Mouse (Mus musculus): ENCODE measurements around the gene Calcr.
"Not testable (repeated sequence)": the region's sequence is repeated elsewhere in the genome, so short reads cannot be mapped to it uniquely, and the experiment has no call there.

Gene Calcr

GRCm38 (mm10) chr6:3764230-3764764 is at the start of gene Calcr:
Calcr (minus strand) TSS chr6:3764714.
- DNase-seq (ENCODE audit: low read depth, low spot score), result no peak
- Histone ChIP-seq H3K36me3 (ENCODE audit: control insufficient read depth, insufficient read depth, low read length, poor library complexity, severe bottlenecking) (no peaks in the 10 kb centered on the region), H3K27me3 (ENCODE audit: control insufficient read depth, insufficient read depth, low read length, poor library complexity, severe bottlenecking) (no peaks in the 10 kb centered on the region)

GRCm38 (mm10) chr6:3767485-3767884 is 3.0 kb upstream of the Calcr start:
- Histone ChIP-seq H3K27me3 (ENCODE audit: control insufficient read depth, insufficient read depth, low read length, poor library complexity, severe bottlenecking) (no peaks in the 10 kb centered on the region), H3K36me3 (ENCODE audit: control insufficient read depth, insufficient read depth, low read length, poor library complexity, severe bottlenecking) (no peaks in the 10 kb centered on the region)
- no peak for DNase-seq (ENCODE audit: low read depth, low spot score)

- Histone ChIP-seq H3K27me3 (ENCODE audit: control insufficient read depth, insufficient read depth, low read length, poor library complexity, severe bottlenecking) (no peaks in the 10 kb centered on the region), H3K36me3 (ENCODE audit: control insufficient read depth, insufficient read depth, low read length, poor library complexity, severe bottlenecking) (no peaks in the 10 kb centered on the region)
- no peak for DNase-seq (ENCODE audit: low read depth, low spot score)
These were observed 1.1 kb downstream of the Calcr start for GRCm38 (mm10) chr6:3763171-3763967.

GRCm38 (mm10) chr6:3751576-3751975 is 12.9 kb downstream of the Calcr start:
- no peaks in the 10 kb centered on the region for H3K36me3 ChIP-seq (ENCODE audit: control insufficient read depth, insufficient read depth, low read length, poor library complexity, severe bottlenecking)
- DNase-seq (ENCODE audit: low read depth, low spot score), result no peak
- H3K27me3 ChIP-seq (ENCODE audit: control insufficient read depth, insufficient read depth, low read length, poor library complexity, severe bottlenecking), result no peaks in the 10 kb centered on the region

GRCm38 (mm10) chr6:3749624-3750023 is 14.9 kb downstream of the Calcr start:
- H3K27me3 ChIP-seq (ENCODE audit: control insufficient read depth, insufficient read depth, low read length, poor library complexity, severe bottlenecking), result no peaks in the 10 kb centered on the region
- no peaks in the 10 kb centered on the region for H3K36me3 ChIP-seq (ENCODE audit: control insufficient read depth, insufficient read depth, low read length, poor library complexity, severe bottlenecking)
- no peak for DNase-seq (ENCODE audit: low read depth, low spot score)

GRCm38 (mm10) chr6:3745546-3745945 is 19.0 kb downstream of the Calcr start:
- Histone ChIP-seq H3K27me3 (ENCODE audit: control insufficient read depth, insufficient read depth, low read length, poor library complexity, severe bottlenecking) (no peaks in the 10 kb centered on the region), H3K36me3 (ENCODE audit: control insufficient read depth, insufficient read depth, low read length, poor library complexity, severe bottlenecking) (no peaks in the 10 kb centered on the region)
- DNase-seq (ENCODE audit: low read depth, low spot score), result no peak

- Histone ChIP-seq H3K36me3 (ENCODE audit: control insufficient read depth, insufficient read depth, low read length, poor library complexity, severe bottlenecking) (no peaks in the 10 kb centered on the region), H3K27me3 (ENCODE audit: control insufficient read depth, insufficient read depth, low read length, poor library complexity, severe bottlenecking) (no peaks in the 10 kb centered on the region)
- no peak for DNase-seq (ENCODE audit: low read depth, low spot score)
These were observed 22.4 kb downstream of the Calcr start for GRCm38 (mm10) chr6:3741996-3742713.

GRCm38 (mm10) chr6:3741296-3741695 is 23.2 kb downstream of the Calcr start:
- DNase-seq (ENCODE audit: low read depth, low spot score), result no peak
- Histone ChIP-seq H3K36me3 (ENCODE audit: control insufficient read depth, insufficient read depth, low read length, poor library complexity, severe bottlenecking) (no peaks in the 10 kb centered on the region), H3K27me3 (ENCODE audit: control insufficient read depth, insufficient read depth, low read length, poor library complexity, severe bottlenecking) (no peaks in the 10 kb centered on the region)

GRCm38 (mm10) chr6:3730246-3730867 is 34.2 kb downstream of the Calcr start:
- no peaks in the 10 kb centered on the region for H3K27me3 ChIP-seq (ENCODE audit: control insufficient read depth, insufficient read depth, low read length, poor library complexity, severe bottlenecking)
- DNase-seq (ENCODE audit: low read depth, low spot score), result no peak

GRCm38 (mm10) chr6:3688087-3688642 is 76.3 kb downstream of the Calcr start:
- Histone ChIP-seq H3K27me3 (ENCODE audit: control insufficient read depth, insufficient read depth, low read length, poor library complexity, severe bottlenecking) (no peaks in the 10 kb centered on the region), H3K36me3 (ENCODE audit: control insufficient read depth, insufficient read depth, low read length, poor library complexity, severe bottlenecking) (no peaks in the 10 kb centered on the region)
- DNase-seq (ENCODE audit: low read depth, low spot score), result no peak

More at GRCm38 (mm10) chr6:3730246-3730867, 34.2 kb downstream of the Calcr start:
- no peaks in the 10 kb centered on the region for H3K36me3 ChIP-seq (ENCODE audit: control insufficient read depth, insufficient read depth, low read length, poor library complexity, severe bottlenecking)

GRCm38 (mm10) chr6:3678286-3678685 is 86.2 kb downstream of the Calcr start:
- DNase-seq (ENCODE audit: low read depth, low spot score); H3K36me3 ChIP-seq (ENCODE audit: control insufficient read depth, insufficient read depth, low read length, poor library complexity, severe bottlenecking); H3K27me3 ChIP-seq (ENCODE audit: control insufficient read depth, insufficient read depth, low read length, poor library complexity, severe bottlenecking): not testable (repeated sequence)

GRCm38 (mm10) chr6:3677806-3678205 is 86.7 kb downstream of the Calcr start:
- DNase-seq (ENCODE audit: low read depth, low spot score), result no peak
- H3K27me3 ChIP-seq (ENCODE audit: control insufficient read depth, insufficient read depth, low read length, poor library complexity, severe bottlenecking), result no peaks in the 10 kb centered on the region
- H3K36me3 ChIP-seq (ENCODE audit: control insufficient read depth, insufficient read depth, low read length, poor library complexity, severe bottlenecking), result no peaks in the 10 kb centered on the region

- H3K36me3 ChIP-seq (ENCODE audit: control insufficient read depth, insufficient read depth, low read length, poor library complexity, severe bottlenecking); H3K27me3 ChIP-seq (ENCODE audit: control insufficient read depth, insufficient read depth, low read length, poor library complexity, severe bottlenecking); DNase-seq (ENCODE audit: low read depth, low spot score): not testable (repeated sequence)
These were observed 92.6 kb downstream of the Calcr start for GRCm38 (mm10) chr6:3671941-3672340.

- no peaks in the 10 kb centered on the region for H3K27me3 ChIP-seq (ENCODE audit: control insufficient read depth, insufficient read depth, low read length, poor library complexity, severe bottlenecking)
- DNase-seq (ENCODE audit: low read depth, low spot score), result no peak
- H3K36me3 ChIP-seq (ENCODE audit: control insufficient read depth, insufficient read depth, low read length, poor library complexity, severe bottlenecking), result no peaks in the 10 kb centered on the region
These were observed 100.3 kb downstream of the Calcr start for GRCm38 (mm10) chr6:3664147-3664716.
